Mouse (Mus musculus) CH12.LX (cell line): ENCODE data around the gene Golga4. TPM values are rescaled to one million over a fixed set of nuclear protein-coding genes. Genes with fewer than 3 reads are reported as not detected.

ENCODE experiments used
- DNase-seq: peaks from one replicate; pipeline ENCODE4 v3.0.0-alpha.2; 2013; ENCODE audit errors: extremely low read depth
- H3K27ac ChIP-seq: 2 replicates; pipeline ENCODE4 v1.5.1; 2012; ENCODE audit warnings: low read depth, mild to moderate bottlenecking, control low read depth, moderate library complexity; ENCODE audit not compliant: insufficient read depth
- H3K27me3 ChIP-seq: replicated peaks from 2 replicates; pipeline ENCODE3; 2012; ENCODE audit warnings: inconsistent platforms
- H3K36me3 ChIP-seq, 2 experiments: replicated peaks in 1 of 2; 2 replicates each; pipeline versions ENCODE3 to v1.6.1; 2012; ENCODE audit warnings: inconsistent platforms in 1 of 2, low read length in 1 of 2, mild to moderate bottlenecking in 1 of 2, mixed read lengths in 1 of 2, moderate library complexity in 1 of 2; ENCODE audit not compliant: control insufficient read depth in 1 of 2, insufficient read depth in 1 of 2
- H3K4me1 ChIP-seq, 2 experiments: 2 replicates each; pipeline ENCODE4 v1.6.1; 2012; ENCODE audit warnings: inconsistent platforms in 1 of 2, moderate library complexity in 1 of 2; ENCODE audit not compliant: insufficient read depth in 2 of 2, control insufficient read depth in 1 of 2
- H3K4me2 ChIP-seq: 2 replicates; pipeline ENCODE4 v1.6.1; 2012; ENCODE audit warnings: low read depth, mild to moderate bottlenecking, control low read depth; ENCODE audit not compliant: poor library complexity, insufficient read depth, severe bottlenecking
- H3K4me3 ChIP-seq, 3 experiments: fragments of 150-350 bp in 1 of 3; sonication (generic) in 1 of 3; replicated peaks in 1 of 3; 2 replicates each; pipeline versions ENCODE3 to v1.5.1; 2011 to 2012; ENCODE audit warnings: low read depth in 2 of 3, low read length in 2 of 3, mild to moderate bottlenecking in 2 of 3, moderate library complexity in 2 of 3, control low read depth in 1 of 3, improper control_type of control experiment in 1 of 3, inconsistent platforms in 1 of 3, mixed read lengths in 1 of 3; ENCODE audit not compliant: poor library complexity in 1 of 3
- H3K79me2 ChIP-seq: replicated peaks from 2 replicates; pipeline ENCODE4 v1.6.1; 2012; ENCODE audit warnings: mild to moderate bottlenecking, moderate library complexity; ENCODE audit not compliant: control insufficient read depth, poor library complexity, insufficient read depth, severe bottlenecking; ENCODE audit errors: extremely low read depth
- H3K9ac ChIP-seq: 2 replicates; pipeline ENCODE4 v1.6.1; 2012; ENCODE audit warnings: low read depth, mild to moderate bottlenecking, control low read depth, moderate library complexity; ENCODE audit not compliant: insufficient read depth
- H3K9me3 ChIP-seq: replicated peaks from 2 replicates; pipeline ENCODE3; 2012; ENCODE audit warnings: low read length, inconsistent platforms, mixed read lengths
- BHLHE40 ChIP-seq: IDR thresholded peaks from 2 replicates; pipeline ENCODE4 v1.6.1; 2011; ENCODE audit warnings: mild to moderate bottlenecking, low read depth, low read length, improper control_type of control experiment
- CHD2 ChIP-seq: IDR thresholded peaks from 2 replicates; pipeline ENCODE4 v1.6.1; 2011; ENCODE audit warnings: low read length, improper control_type of control experiment
- HCFC1 ChIP-seq: IDR thresholded peaks from 2 replicates; pipeline ENCODE4 v1.6.1; 2012; ENCODE audit warnings: low read depth, mild to moderate bottlenecking, inconsistent platforms, low read length, improper control_type of control experiment
- IRF4 ChIP-seq: IDR thresholded peaks from 2 replicates; pipeline ENCODE4 v1.6.1; 2014; ENCODE audit warnings: low read depth, mild to moderate bottlenecking, inconsistent platforms, low read length, improper control_type of control experiment
- MEF2A ChIP-seq: IDR thresholded peaks from 2 replicates; pipeline ENCODE4 v1.6.1; 2014; ENCODE audit warnings: low read depth, mild to moderate bottlenecking, inconsistent platforms, low read length, improper control_type of control experiment, borderline replicate concordance
- MYC ChIP-seq: IDR thresholded peaks from 2 replicates; pipeline ENCODE4 v1.6.1; 2011; ENCODE audit warnings: low read depth, mild to moderate bottlenecking, improper control_type of control experiment, low read length
- NRF1 ChIP-seq: IDR thresholded peaks from 2 replicates; pipeline ENCODE4 v1.6.1; 2014; ENCODE audit warnings: low read depth, mild to moderate bottlenecking, inconsistent platforms, low read length, improper control_type of control experiment, moderate library complexity
- PAX5 ChIP-seq: IDR thresholded peaks from 2 replicates; pipeline ENCODE4 v1.6.1; 2012; ENCODE audit warnings: low read length, inconsistent platforms, mixed read lengths
- POLR2A ChIP-seq: IDR thresholded peaks from 2 replicates; pipeline ENCODE4 v1.6.1; 2011; ENCODE audit warnings: low read depth, mild to moderate bottlenecking, improper control_type of control experiment, low read length
- RCOR1 ChIP-seq: conservative IDR thresholded peaks from 2 replicates; pipeline ENCODE4 v1.6.1; 2012; ENCODE audit warnings: low read depth, mild to moderate bottlenecking, inconsistent platforms, low read length, improper control_type of control experiment
- SMC3 ChIP-seq: IDR thresholded peaks from 2 replicates; pipeline ENCODE4 v1.6.1; 2011; ENCODE audit warnings: low read depth, low read length, improper control_type of control experiment
- TBP ChIP-seq: conservative IDR thresholded peaks from 2 replicates; pipeline ENCODE4 v1.6.1; 2011; ENCODE audit warnings: low read depth, low read length, improper control_type of control experiment
- USF1 ChIP-seq: IDR thresholded peaks from 2 replicates; pipeline ENCODE4 v1.6.1; 2014; ENCODE audit warnings: low read depth, mild to moderate bottlenecking, inconsistent platforms, low read length, improper control_type of control experiment
- USF2 ChIP-seq: conservative IDR thresholded peaks from 2 replicates; pipeline ENCODE4 v1.6.1; 2011; ENCODE audit warnings: low read depth, low read length, improper control_type of control experiment
- ZNF384 ChIP-seq: IDR thresholded peaks from 2 replicates; pipeline ENCODE4 v1.6.1; 2012; ENCODE audit warnings: low read depth, low read length, improper control_type of control experiment, inconsistent platforms
- dilution Hi-C: fragments of 300-500 bp; cut with MboI; formaldehyde crosslinking; loops from 2 replicates; pipeline ENCODE4 v1.14.3; 2020; ENCODE audit warnings: low sequenced_read_pairs; ENCODE audit not compliant: extremely low pct_unique_long_range_greater_than_20kb, extremely low pct_ligation_motif_present
- in situ Hi-C: fragments of 300-500 bp; cut with MboI; formaldehyde crosslinking; loops from 3 replicates; pipeline ENCODE4 v1.14.3; 2019; ENCODE audit warnings: low sequenced_read_pairs, low pct_ligation_motif_present, low pct_unique_long_range_greater_than_20kb, mixed read lengths
- polyA plus RNA-seq: library from polyadenylated mRNA; unstranded; fragments of >175 nt; gene quantifications from 2 replicates; pipeline ENCODE4 v1.2.1, GENCODE M21; 2012; ENCODE audit warnings: low read depth; ENCODE audit not compliant: insufficient read length
- total RNA-seq, 2 experiments: library from RNA; depleted of rRNA; stranded (reverse); fragments of 300-350 nt in 1 of 2; fragments of >200 nt in 1 of 2; gene quantifications; 2 replicates each; pipeline ENCODE4 v1.2.3; 2012 to 2014

Golga4 gene
- total and polyA plus RNA-seq, 3 experiments = 23.7 to 37.2 (median 33.1) TPM

GRCm38 (mm10) chr9:118477281-118477931, 28.7 kb upstream of the Golga4 start:
- H3K9ac ChIP-seq = no peak overlapping the region
- no peak overlapping the region for H3K27ac ChIP-seq
- peaks cover 0 to 2% of the 10 kb centered on the region in 2 experiments; a peak in 2 of 4 replicates for H3K4me1 ChIP-seq
- H3K79me2 ChIP-seq = no peaks in the 10 kb centered on the region
- dilution Hi-C loops (no loop called here), in situ Hi-C loops (loop anchor here (25.0 kb wide), 1 partner anchor 415 kb away; no protein-coding TSS in a partner anchor)
- peaks cover 13% of the 10 kb centered on the region for H3K9me3 ChIP-seq
- no peaks in the 10 kb centered on the region for H3K27me3 ChIP-seq
- no peak for TF ChIP-seq TBP
- TF ChIP-seq, all 38 proteins: peak for 0
- H3K4me2 ChIP-seq = no peak overlapping the region
- no peaks in the 10 kb centered on the region for H3K36me3 ChIP-seq
- no peak overlapping the region for H3K4me3 ChIP-seq
- no peak for DNase-seq

- H3K9me3 ChIP-seq = peaks cover 13% of the 10 kb centered on the region
- peaks cover 0 to 2% of the 10 kb centered on the region in 2 experiments; a peak in 2 of 4 replicates for H3K4me1 ChIP-seq
- H3K9ac ChIP-seq = no peak within 1 kb of the TSS
- no peak for DNase-seq
- H3K36me3 ChIP-seq = no peaks in the 10 kb centered on the region
- no peak within 1 kb of the TSS for H3K27ac ChIP-seq
- no peaks in the 10 kb centered on the region for H3K79me2 ChIP-seq
- in situ Hi-C loops (loop anchor here (25.0 kb wide), 1 partner anchor 416 kb away; no protein-coding TSS in a partner anchor), dilution Hi-C loops (no loop called here)
- H3K4me3 ChIP-seq = no peak within 1 kb of the TSS
- TF ChIP-seq MEF2A (no peak), CHD2 (no peak), USF1 (no peak)
- no peaks in the 10 kb centered on the region for H3K27me3 ChIP-seq
- H3K4me2 ChIP-seq = no peak within 1 kb of the TSS
Observed at GRCm38 (mm10) chr9:118477961-118478360, 28.1 kb upstream of the Golga4 start, which contains the start of gene Eomes. TSS of gene Eomes (plus strand) at chr9:118478212.

GRCm38 (mm10) chr9:118478458-118478838, 27.6 kb upstream of the Golga4 start:
- peaks cover 13% of the 10 kb centered on the region for H3K9me3 ChIP-seq
- H3K9ac ChIP-seq = no peak overlapping the region
- DNase-seq = no peak
- H3K27ac ChIP-seq = no peak overlapping the region
- TF ChIP-seq MYC = no peak
- TF ChIP-seq NRF1 = no peak
- no peak for TF ChIP-seq BHLHE40
- TF ChIP-seq USF2 = no peak
- TF ChIP-seq IRF4 = no peak
- TF ChIP-seq SMC3 = no peak
- no peak for TF ChIP-seq RCOR1
- TF ChIP-seq POLR2A = no peak
- no peak for TF ChIP-seq PAX5
- no peak for TF ChIP-seq CHD2
- no peak for TF ChIP-seq HCFC1
- no peak for TF ChIP-seq ZNF384
- in situ Hi-C loops = loop anchor here (25.0 kb wide), 1 partner anchor 416 kb away; no protein-coding TSS in a partner anchor
- dilution Hi-C loops = no loop called here
- no peaks in the 10 kb centered on the region for H3K79me2 ChIP-seq
- H3K4me3 ChIP-seq = no peak overlapping the region
- H3K4me1 ChIP-seq = peaks cover 0 to 2% of the 10 kb centered on the region in 2 experiments; a peak in 2 of 4 replicates
- no peak overlapping the region for H3K4me2 ChIP-seq
- H3K36me3 ChIP-seq = no peaks in the 10 kb centered on the region
- H3K27me3 ChIP-seq = no peaks in the 10 kb centered on the region
